Mouse (Mus musculus): ENCODE results near the gene Mxra7. TPM values are rescaled to one million over a fixed set of nuclear protein-coding genes. Genes with fewer than 3 reads are reported as not detected.

Gene Mxra7
- polyA plus RNA-seq, 1 experiment from 2014 or later = 17.6 TPM

- Histone ChIP-seq H3K36me3 (ENCODE audit: control insufficient read depth, insufficient read depth, low read length) (no peaks in the 10 kb centered on the region), H3K27me3 (replicated peaks; ENCODE audit: control insufficient read depth, insufficient read depth, low read length) (no peaks in the 10 kb centered on the region), H3K4me1 (ENCODE audit: control insufficient read depth, insufficient read depth, low read length) (peaks cover 38% of the 10 kb centered on the region), H3K4me2 (ENCODE audit: low read depth, low read length) (no peak overlapping the region), H3K27ac (replicated peaks; ENCODE audit: low read depth, low read length) (no peak overlapping the region), H3K4me3 (ENCODE audit: low read depth, low read length) (no peak overlapping the region), H3K9ac (ENCODE audit: low read depth, low read length) (no peak overlapping the region), H3K9me3 (ENCODE audit: control insufficient read depth, low read length) (no peaks in the 10 kb centered on the region)
- WGBS = 93% methylated on average over 5 of the region's 5 CpGs
- ATAC-seq (ENCODE audit: low read depth) (no peak), DNase-seq (ENCODE audit: low spot score) (no peak)
Observed at GRCm38 (mm10) chr11:116817567-116817966, 10.3 kb downstream of the Mxra7 start.

DNA sequence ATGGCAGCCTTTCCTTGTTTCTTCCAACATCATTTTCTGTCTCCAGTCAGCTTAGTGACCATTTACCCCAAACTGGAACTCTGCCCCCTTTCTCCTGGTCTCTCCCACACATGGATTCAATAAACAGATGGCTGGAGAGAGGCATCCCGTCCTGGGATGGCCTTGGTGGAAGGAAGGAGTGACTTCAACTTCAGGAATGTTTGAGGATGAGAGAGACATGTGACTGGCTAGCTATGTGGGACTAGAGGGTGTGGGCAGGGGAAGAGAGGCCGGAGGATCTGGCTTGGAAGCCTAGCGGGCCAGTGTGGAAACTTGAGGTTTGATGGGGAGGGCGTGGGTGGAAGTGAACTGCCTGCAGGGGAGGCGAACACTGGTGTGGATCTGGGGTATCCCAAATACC lies 11.1 kb downstream of the Mxra7 start:
- Histone ChIP-seq H3K9ac (ENCODE audit: low read depth, low read length) (no peak overlapping the region), H3K9me3 (ENCODE audit: control insufficient read depth, low read length) (no peaks in the 10 kb centered on the region), H3K4me2 (ENCODE audit: low read depth, low read length) (no peak overlapping the region), H3K27ac (replicated peaks; ENCODE audit: low read depth, low read length) (no peak overlapping the region), H3K27me3 (replicated peaks; ENCODE audit: control insufficient read depth, insufficient read depth, low read length) (no peaks in the 10 kb centered on the region), H3K4me1 (ENCODE audit: control insufficient read depth, insufficient read depth, low read length) (peaks cover 44% of the 10 kb centered on the region), H3K36me3 (ENCODE audit: control insufficient read depth, insufficient read depth, low read length) (no peaks in the 10 kb centered on the region), H3K4me3 (ENCODE audit: low read depth, low read length) (no peak overlapping the region)
- WGBS = 67% methylated on average over 5 of the region's 5 CpGs
- ATAC-seq (ENCODE audit: low read depth) (no peak), DNase-seq (ENCODE audit: low spot score) (peak; percentile 12)

- DNase-seq (ENCODE audit: low spot score) = peak; percentile 82
- ATAC-seq (ENCODE audit: low read depth) = no peak
- Histone ChIP-seq H3K36me3 (ENCODE audit: control insufficient read depth, insufficient read depth, low read length) (no peaks in the 10 kb centered on the region), H3K4me2 (ENCODE audit: low read depth, low read length) (peak overlapping the region; percentile 38), H3K4me3 (ENCODE audit: low read depth, low read length) (no peak overlapping the region), H3K27me3 (replicated peaks; ENCODE audit: control insufficient read depth, insufficient read depth, low read length) (no peaks in the 10 kb centered on the region), H3K9me3 (ENCODE audit: control insufficient read depth, low read length) (no peaks in the 10 kb centered on the region), H3K9ac (ENCODE audit: low read depth, low read length) (peak overlapping the region; percentile 53; the same call in 1 of the 2 replicates), H3K4me1 (ENCODE audit: control insufficient read depth, insufficient read depth, low read length) (peaks cover 52% of the 10 kb centered on the region), H3K27ac (replicated peaks; ENCODE audit: low read depth, low read length) (peak overlapping the region; percentile 94)
- 15% methylated on average over 6 of the region's 7 CpGs for WGBS
Observed at GRCm38 (mm10) chr11:116814884-116815415, 12.9 kb downstream of the Mxra7 start.

- Histone ChIP-seq H3K9ac (ENCODE audit: low read depth, low read length) (peak overlapping the region; percentile 53), H3K9me3 (ENCODE audit: control insufficient read depth, low read length) (no peaks in the 10 kb centered on the region), H3K4me2 (ENCODE audit: low read depth, low read length) (peak overlapping the region; percentile 38), H3K4me1 (ENCODE audit: control insufficient read depth, insufficient read depth, low read length) (peaks cover 52% of the 10 kb centered on the region), H3K4me3 (ENCODE audit: low read depth, low read length) (no peak overlapping the region), H3K27ac (replicated peaks; ENCODE audit: low read depth, low read length) (peak overlapping the region; percentile 94), H3K36me3 (ENCODE audit: control insufficient read depth, insufficient read depth, low read length) (no peaks in the 10 kb centered on the region), H3K27me3 (replicated peaks; ENCODE audit: control insufficient read depth, insufficient read depth, low read length) (no peaks in the 10 kb centered on the region)
- DNase-seq (ENCODE audit: low spot score) (peak; percentile 90), ATAC-seq (ENCODE audit: low read depth) (peak; percentile 41; the same call in 1 of the 2 replicates)
- 9% methylated on average over 20 of the region's 20 CpGs for WGBS
Observed at GRCm38 (mm10) chr11:116814076-116814883, 13.6 kb downstream of the Mxra7 start.

- 72% methylated on average over 13 of the region's 13 CpGs for WGBS
- H3K4me1 ChIP-seq (ENCODE audit: control insufficient read depth, insufficient read depth, low read length) = peaks cover 49% of the 10 kb centered on the region
Observed at GRCm38 (mm10) chr11:116813610-116814009, 14.2 kb downstream of the Mxra7 start.

GRCm38 (mm10) chr11:116812793-116813529 lies 14.9 kb downstream of the Mxra7 start:
- H3K27me3 ChIP-seq (replicated peaks; ENCODE audit: control insufficient read depth, insufficient read depth, low read length) = no peaks in the 10 kb centered on the region
- 39% methylated on average over 20 of the region's 21 CpGs for WGBS
- H3K4me1 ChIP-seq (ENCODE audit: control insufficient read depth, insufficient read depth, low read length) = peaks cover 48% of the 10 kb centered on the region
- DNase-seq (ENCODE audit: low spot score) = peak; percentile 87
- H3K4me3 ChIP-seq (ENCODE audit: low read depth, low read length) = no peak overlapping the region
- H3K9me3 ChIP-seq (ENCODE audit: control insufficient read depth, low read length) = no peaks in the 10 kb centered on the region
- H3K27ac ChIP-seq (replicated peaks; ENCODE audit: low read depth, low read length) = peak overlapping the region; percentile 94
- ATAC-seq (ENCODE audit: low read depth) = peak; percentile 26; the same call in 1 of the 2 replicates
- H3K4me2 ChIP-seq (ENCODE audit: low read depth, low read length) = peak overlapping the region; percentile 38
- peak overlapping the region; percentile 53; the same call in 1 of the 2 replicates for H3K9ac ChIP-seq (ENCODE audit: low read depth, low read length)
- no peaks in the 10 kb centered on the region for H3K36me3 ChIP-seq (ENCODE audit: control insufficient read depth, insufficient read depth, low read length)

More at GRCm38 (mm10) chr11:116813610-116814009, 14.2 kb downstream of the Mxra7 start:
- Histone ChIP-seq H3K4me2 (ENCODE audit: low read depth, low read length) (peak overlapping the region; percentile 38), H3K27ac (replicated peaks; ENCODE audit: low read depth, low read length) (peak overlapping the region; percentile 94), H3K27me3 (replicated peaks; ENCODE audit: control insufficient read depth, insufficient read depth, low read length) (no peaks in the 10 kb centered on the region), H3K36me3 (ENCODE audit: control insufficient read depth, insufficient read depth, low read length) (no peaks in the 10 kb centered on the region), H3K9me3 (ENCODE audit: control insufficient read depth, low read length) (no peaks in the 10 kb centered on the region), H3K4me3 (ENCODE audit: low read depth, low read length) (no peak overlapping the region), H3K9ac (ENCODE audit: low read depth, low read length) (peak overlapping the region; percentile 53)
- ATAC-seq (ENCODE audit: low read depth) (no peak), DNase-seq (ENCODE audit: low spot score) (no peak)

DNA sequence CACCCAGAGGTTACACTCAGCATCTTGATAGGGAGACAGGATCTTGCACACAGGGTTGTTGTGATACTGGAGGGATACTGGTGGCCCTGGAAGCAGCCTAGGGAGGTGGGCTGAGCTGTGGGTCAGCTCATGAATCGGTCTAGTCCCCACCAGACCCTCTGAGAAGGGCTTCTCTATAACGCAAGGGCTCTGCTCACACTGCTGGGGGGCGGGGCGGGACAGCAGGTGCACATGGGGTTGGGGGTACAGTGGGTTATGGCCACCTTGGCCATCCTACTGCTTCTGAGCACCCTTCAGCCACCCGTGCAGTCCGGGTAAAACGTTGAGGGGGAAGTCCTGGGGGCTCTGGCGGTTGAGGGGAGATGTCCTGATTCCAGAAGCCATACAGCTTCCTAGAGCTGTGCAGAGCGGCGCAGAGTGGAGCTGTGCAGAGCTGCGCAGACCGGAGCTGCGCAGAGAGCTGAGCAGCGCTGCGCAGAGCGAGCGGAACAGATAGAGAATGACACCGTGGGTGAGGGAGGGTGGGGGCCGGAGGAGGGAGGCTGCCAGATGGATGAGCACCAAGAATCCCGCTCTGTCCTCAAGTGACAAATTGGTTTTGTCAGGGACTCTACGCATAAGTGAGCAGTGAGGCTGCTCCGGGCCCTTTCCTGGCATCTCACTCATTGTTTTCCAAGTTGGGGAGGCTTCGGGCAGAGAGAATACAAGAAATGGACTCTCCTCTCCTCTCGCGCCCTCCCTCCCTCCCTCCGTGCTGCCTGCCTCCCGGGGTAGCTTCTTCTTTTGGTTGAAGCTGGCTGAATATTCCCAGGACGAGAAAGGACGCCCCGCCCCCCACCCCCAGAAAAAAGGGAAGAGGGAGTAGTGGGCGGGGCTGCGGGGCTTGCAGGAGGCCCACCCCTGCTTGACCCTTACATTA lies 16.6 kb downstream of the Mxra7 start:
- no peaks in the 10 kb centered on the region for H3K36me3 ChIP-seq (ENCODE audit: control insufficient read depth, insufficient read depth, low read length)
- DNase-seq (ENCODE audit: low spot score) (peak; percentile 93), ATAC-seq (ENCODE audit: low read depth) (peak; percentile 89)
- 8% methylated on average over 31 of the region's 32 CpGs for WGBS
- H3K4me2 ChIP-seq (ENCODE audit: low read depth, low read length) = peak overlapping the region; percentile 67
- H3K9me3 ChIP-seq (ENCODE audit: control insufficient read depth, low read length) = no peaks in the 10 kb centered on the region
- peaks cover 53% of the 10 kb centered on the region for H3K4me1 ChIP-seq (ENCODE audit: control insufficient read depth, insufficient read depth, low read length)
- peak overlapping the region; percentile 53 for H3K9ac ChIP-seq (ENCODE audit: low read depth, low read length)
- H3K4me3 ChIP-seq (ENCODE audit: low read depth, low read length) = peak overlapping the region; percentile 32
- H3K27ac ChIP-seq (replicated peaks; ENCODE audit: low read depth, low read length) = peak overlapping the region; percentile 70
- H3K27me3 ChIP-seq (replicated peaks; ENCODE audit: control insufficient read depth, insufficient read depth, low read length) = no peaks in the 10 kb centered on the region

DNA sequence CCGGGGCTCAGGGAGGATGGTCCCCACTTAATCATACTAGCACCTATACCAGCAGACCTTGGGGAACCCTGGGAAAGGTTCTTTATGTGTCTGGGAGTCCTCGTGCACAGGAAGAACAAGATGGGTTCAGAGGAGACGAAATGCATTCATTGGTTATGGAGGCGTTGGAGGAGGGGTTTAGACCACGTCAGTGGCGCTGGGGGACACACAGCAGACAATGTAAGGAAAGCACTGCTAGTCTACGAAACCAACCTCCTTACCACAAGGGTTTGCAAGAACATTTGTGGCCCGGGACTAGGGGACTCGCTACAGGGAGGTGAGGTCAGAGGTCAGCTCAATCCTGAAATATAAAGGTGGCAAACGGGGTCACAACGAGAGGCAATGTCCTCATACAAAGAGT lies 17.3 kb downstream of the Mxra7 start:
- H3K36me3 ChIP-seq (ENCODE audit: control insufficient read depth, insufficient read depth, low read length) = no peaks in the 10 kb centered on the region
- H3K4me1 ChIP-seq (ENCODE audit: control insufficient read depth, insufficient read depth, low read length) = peaks cover 49% of the 10 kb centered on the region
- no peak overlapping the region; the same call in 1 of the 2 replicates for H3K27ac ChIP-seq (replicated peaks; ENCODE audit: low read depth, low read length)
- ATAC-seq (ENCODE audit: low read depth) = no peak
- no peak for DNase-seq (ENCODE audit: low spot score)
- H3K9me3 ChIP-seq (ENCODE audit: control insufficient read depth, low read length) = no peaks in the 10 kb centered on the region
- H3K4me3 ChIP-seq (ENCODE audit: low read depth, low read length) = no peak overlapping the region
- WGBS = 70% methylated on average over 11 of the region's 11 CpGs
- H3K27me3 ChIP-seq (replicated peaks; ENCODE audit: control insufficient read depth, insufficient read depth, low read length) = no peaks in the 10 kb centered on the region
- H3K9ac ChIP-seq (ENCODE audit: low read depth, low read length) = 0 out of 2 replicates have a peak overlapping the region, but pooled peaks have one; percentile 53
- no peak overlapping the region for H3K4me2 ChIP-seq (ENCODE audit: low read depth, low read length)
